Mouse (Mus musculus) heart, adult 2 months (tissue): ENCODE measurements around the gene Ston1.

Source experiments
- CTCF ChIP-seq: fragments of 200-600 bp; IDR thresholded peaks from 2 replicates; pipeline ENCODE4 v1.8.1; 2022; ENCODE audit warnings: antibody characterized with exemption, mild to moderate bottlenecking, moderate library complexity
- EP300 ChIP-seq: fragments of 200-500 bp; IDR thresholded peaks from 2 replicates; pipeline ENCODE4 v1.6.1; 2011; ENCODE audit warnings: low read depth, low read length, control low read depth; ENCODE audit not compliant: insufficient read depth
- POLR2A ChIP-seq: fragments of 200-500 bp; IDR thresholded peaks from 2 replicates; pipeline ENCODE4 v1.6.1; 2011; ENCODE audit warnings: mild to moderate bottlenecking, low read depth, low read length, control low read depth; ENCODE audit not compliant: insufficient read depth

- TF ChIP-seq CTCF (no peak), POLR2A (no peak), EP300 (no peak)
Observed at GRCm38 (mm10) chr17:88596068-88596467, 1.4 kb upstream of the Ston1 start.
